Mouse (Mus musculus) cerebellum, adult 9-10 months (tissue): Measurements from ENCODE around the gene Dhx58.
"Not testable (repeated sequence)": the region's sequence is repeated elsewhere in the genome, so short reads cannot be mapped to it uniquely, and the experiment has no call there.

Source experiments
- DNase-seq: peaks from one replicate; pipeline ENCODE4 v3.0.0; 2022

Dhx58 gene

GRCm38 (mm10) chr11:100700710-100701109 is 3.4 kb downstream of the Dhx58 start:
- DNase-seq, result no peak

DNA sequence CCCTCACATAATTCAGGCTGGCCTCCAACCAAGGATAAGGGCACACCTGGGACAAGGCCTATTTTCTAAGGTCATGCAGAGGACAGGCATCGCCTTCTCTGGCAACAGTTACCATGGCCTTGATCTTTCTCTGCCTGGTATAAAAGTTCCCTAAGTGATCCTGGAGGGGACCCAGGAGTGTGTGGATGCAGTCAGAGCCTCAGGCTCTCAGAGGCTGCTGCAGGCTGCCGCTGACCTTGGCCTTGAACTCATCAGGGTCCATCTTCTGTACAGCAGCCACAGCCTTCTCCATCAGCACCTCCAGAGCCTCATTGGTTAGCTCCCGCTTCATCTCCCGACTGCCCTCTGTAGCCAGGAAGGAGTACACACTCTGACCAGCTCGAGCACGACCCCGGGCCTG is 6.2 kb downstream of the Dhx58 start:
- no peak for DNase-seq

- peak; percentile 68 for DNase-seq
These were observed 9.1 kb downstream of the Dhx58 start for GRCm38 (mm10) chr11:100694926-100695325.

GRCm38 (mm10) chr11:100693154-100693553 is 10.9 kb downstream of the Dhx58 start:
- DNase-seq, result no peak

- DNase-seq, result no peak
These were observed 11.9 kb downstream of the Dhx58 start, which contains the start of gene Zfp385c for GRCm38 (mm10) chr11:100692164-100692616. Gene Zfp385c (minus strand): TSS chr11:100692455.

DNA sequence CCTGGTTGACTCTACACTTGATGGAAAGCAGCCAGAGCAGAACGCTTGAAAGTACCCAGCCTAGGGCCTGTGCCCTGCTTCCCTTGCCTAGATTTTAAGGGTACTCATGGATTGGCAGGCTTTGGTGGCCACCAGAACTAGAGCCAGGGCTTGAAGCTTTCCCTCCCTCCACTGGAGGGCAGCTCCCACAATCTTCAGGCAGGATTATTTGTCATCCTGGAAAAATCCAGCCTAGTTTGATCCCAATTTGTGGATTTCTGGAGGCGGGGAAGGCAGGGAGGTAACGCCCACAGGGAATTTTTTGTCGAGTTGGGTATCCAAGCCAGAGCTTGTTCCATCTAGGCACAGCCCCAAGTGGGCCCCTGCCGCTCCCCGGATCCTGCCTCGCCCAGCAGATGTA is 13.7 kb downstream of the Dhx58 start:
- DNase-seq, result no peak

- DNase-seq, result no peak
These were observed 15.6 kb downstream of the Dhx58 start for GRCm38 (mm10) chr11:100688443-100688842.

DNA sequence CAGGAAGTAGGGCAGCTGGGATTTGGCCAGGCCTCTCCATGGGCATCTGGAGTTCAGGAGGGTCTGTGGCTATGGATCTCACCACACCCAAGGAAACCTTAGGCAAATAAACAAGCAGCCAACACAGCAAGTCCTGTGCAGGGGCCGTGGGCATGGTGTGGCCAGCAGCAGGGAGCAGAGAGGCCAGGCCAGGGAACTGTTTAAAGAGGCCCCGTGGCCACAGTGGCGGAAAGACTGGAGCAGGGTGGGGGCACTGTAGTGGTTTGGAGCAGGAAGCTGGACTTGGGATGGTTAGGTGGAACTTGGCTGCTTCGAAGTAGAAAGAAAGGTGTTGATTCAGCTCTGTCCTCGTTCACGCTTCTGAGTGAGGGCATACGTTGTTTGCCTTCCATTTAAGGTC is 16.8 kb downstream of the Dhx58 start:
- no peak for DNase-seq

- no peak for DNase-seq
These were observed 18.7 kb downstream of the Dhx58 start for GRCm38 (mm10) chr11:100685371-100685770.

GRCm38 (mm10) chr11:100684084-100684483 is 20.0 kb downstream of the Dhx58 start:
- no peak for DNase-seq

- no peak for DNase-seq
These were observed 21.5 kb downstream of the Dhx58 start for GRCm38 (mm10) chr11:100682526-100682925.

GRCm38 (mm10) chr11:100681826-100682225 is 22.2 kb downstream of the Dhx58 start:
- DNase-seq, result no peak

GRCm38 (mm10) chr11:100677810-100678209 is 26.3 kb downstream of the Dhx58 start:
- DNase-seq, result no peak

DNA sequence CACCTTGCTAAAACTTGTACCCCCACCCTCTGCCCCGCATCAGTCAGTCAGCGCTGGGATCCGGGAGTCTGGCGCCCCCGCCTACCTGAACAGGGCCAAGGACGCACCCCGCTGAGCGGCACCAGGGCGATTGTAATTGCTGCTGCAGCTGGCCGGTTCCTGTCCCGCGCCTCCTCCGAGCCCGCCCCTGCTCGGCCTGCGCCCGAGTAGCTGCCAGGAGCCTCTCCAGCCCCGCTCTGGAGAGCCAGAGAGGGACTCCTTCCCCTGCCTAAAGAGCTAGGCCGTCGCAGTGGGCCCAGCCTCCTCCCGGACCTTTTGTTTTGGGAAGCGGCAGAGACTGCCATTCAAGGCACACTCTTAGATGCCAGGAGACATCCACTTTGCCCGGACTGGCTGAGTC is 30.9 kb downstream of the Dhx58 start:
- DNase-seq, result no peak

GRCm38 (mm10) chr11:100671956-100672355 is 32.1 kb downstream of the Dhx58 start:
- DNase-seq, result no peak

DNA sequence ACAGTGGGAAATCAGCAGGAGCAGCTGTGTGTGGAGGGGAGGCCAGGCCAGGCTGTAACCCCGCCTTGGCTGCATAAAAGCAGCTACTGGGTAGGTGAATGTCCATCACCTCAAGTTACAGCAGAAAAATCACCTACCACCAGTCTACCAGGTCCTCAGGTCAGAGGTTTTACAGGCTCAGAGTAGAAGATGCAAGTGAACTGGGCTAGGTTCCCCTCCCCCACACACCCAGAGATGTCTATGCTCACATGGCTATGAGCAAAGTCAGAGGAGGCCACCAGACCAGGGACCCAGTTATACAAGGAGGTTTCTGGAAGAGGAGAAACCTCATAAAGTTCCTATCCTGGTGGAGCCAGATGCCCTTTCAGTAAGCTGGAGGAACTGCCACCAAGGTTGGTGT is 33.0 kb downstream of the Dhx58 start:
- no peak for DNase-seq

- no peak for DNase-seq
These were observed 44.3 kb downstream of the Dhx58 start for GRCm38 (mm10) chr11:100659806-100660205.

DNA sequence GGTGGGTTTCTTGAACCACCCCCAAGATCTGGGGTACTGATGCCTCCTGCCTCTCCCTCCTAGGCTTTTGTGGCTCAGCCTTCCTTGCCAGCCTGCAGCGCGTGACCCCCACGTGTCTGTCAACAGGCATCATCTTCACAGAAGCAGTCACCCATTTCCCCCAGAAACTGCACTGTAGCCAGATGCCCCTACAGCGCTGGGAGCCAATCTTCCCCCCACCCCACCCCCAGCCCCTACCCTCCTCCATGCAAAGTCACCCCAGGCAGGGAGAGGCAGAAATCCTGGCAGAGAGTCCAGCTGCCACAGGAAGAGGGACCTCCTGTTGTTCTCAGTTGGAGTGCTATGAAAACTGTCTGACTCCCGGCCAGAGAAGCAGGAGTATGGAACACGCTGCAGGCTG is 47.6 kb downstream of the Dhx58 start:
- DNase-seq, result no peak

DNA sequence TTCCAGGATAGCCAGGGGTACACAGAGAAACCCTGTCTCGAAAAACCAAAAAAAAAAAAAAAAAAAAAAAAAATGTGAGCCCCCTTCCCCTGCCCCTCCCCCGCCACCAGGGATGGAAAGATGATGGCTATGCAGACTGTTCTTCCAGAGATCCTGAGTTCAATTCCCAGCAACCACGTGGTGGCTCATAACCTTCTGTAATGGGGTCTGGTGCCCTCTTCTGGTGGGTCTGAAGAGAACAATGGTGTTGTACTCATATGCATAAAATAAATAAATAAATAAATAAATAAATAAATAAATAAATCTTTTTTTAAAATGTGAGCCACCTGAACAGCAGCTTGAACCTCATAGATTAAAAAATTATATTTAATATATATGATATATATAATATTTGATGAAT is 48.5 kb downstream of the Dhx58 start:
- not testable (repeated sequence) for DNase-seq

DNA sequence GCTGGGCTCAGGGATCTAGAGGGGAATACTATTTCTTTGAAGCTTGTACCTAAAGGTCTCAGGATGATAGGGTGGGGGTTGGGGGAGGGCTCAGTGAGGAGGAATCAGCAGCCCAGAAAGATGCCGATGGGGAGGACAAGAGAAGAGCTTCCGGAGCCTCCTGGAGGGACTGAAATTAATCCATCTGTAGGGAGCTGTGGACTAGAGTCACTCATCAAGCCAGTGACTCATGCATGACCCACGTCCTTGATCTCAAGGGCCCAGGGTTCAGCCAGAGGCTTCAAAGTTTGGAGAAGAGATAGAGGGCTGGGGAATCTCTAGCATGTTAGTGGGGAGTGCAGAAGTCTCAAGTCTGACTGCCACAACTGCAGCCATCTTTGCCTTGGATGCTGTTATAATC is 52.3 kb downstream of the Dhx58 start:
- DNase-seq, result no peak

- no peak for DNase-seq
These were observed 52.9 kb downstream of the Dhx58 start for GRCm38 (mm10) chr11:100651205-100651604.

DNA sequence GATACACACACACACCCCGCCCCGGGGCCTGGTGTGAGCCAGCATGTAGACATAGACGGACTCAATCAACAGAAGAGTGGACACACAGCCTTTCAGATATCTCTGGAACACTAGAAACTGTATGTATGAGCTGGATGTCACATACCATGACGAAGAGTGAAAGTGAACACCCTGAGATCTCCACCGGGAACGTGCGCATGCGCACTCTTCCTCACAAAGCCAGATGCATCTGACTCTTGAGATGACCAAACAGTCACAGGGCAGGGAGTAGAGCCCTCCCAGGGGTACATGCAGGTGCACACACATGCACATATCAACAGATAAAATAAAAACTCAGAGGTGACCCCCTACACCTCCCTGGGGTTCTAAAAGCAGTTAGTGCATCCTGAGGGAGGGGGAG is 55.7 kb downstream of the Dhx58 start:
- DNase-seq, result no peak

GRCm38 (mm10) chr11:100646265-100646664 is 57.8 kb downstream of the Dhx58 start:
- DNase-seq, result no peak
